Mouse (Mus musculus) olfactory bulb, adult 2 months (tissue): ENCODE measurements around the gene Tmtc1.

Source experiments
- CTCF ChIP-seq: fragments of 200-500 bp; IDR thresholded peaks from 2 replicates; pipeline ENCODE4 v1.5.1; 2012; ENCODE audit warnings: low read depth, mild to moderate bottlenecking, low read length, moderate library complexity; ENCODE audit not compliant: insufficient read depth
- POLR2A ChIP-seq: fragments of 200-500 bp; IDR thresholded peaks from 2 replicates; pipeline ENCODE4 v1.6.1; 2012; ENCODE audit warnings: mild to moderate bottlenecking, low read depth, low read length, moderate library complexity; ENCODE audit not compliant: insufficient read depth

GRCm38 (mm10) chr6:148444796-148445195 is 607 bp upstream of the Tmtc1 start:
- TF ChIP-seq CTCF (no peak), POLR2A (no peak)
